Mouse (Mus musculus) stomach, postnatal 0 days (tissue): ENCODE results near the gene Nme1.

Experiments used
- CTCF ChIP-seq: IDR thresholded peaks from 2 replicates; pipeline ENCODE4 v1.5.1; 2016; ENCODE audit warnings: antibody characterized with exemption, low read depth, mild to moderate bottlenecking, moderate library complexity
- EP300 ChIP-seq: optimal IDR thresholded peaks from 2 replicates; pipeline ENCODE3; 2016; ENCODE audit warnings: antibody characterized with exemption

DNA sequence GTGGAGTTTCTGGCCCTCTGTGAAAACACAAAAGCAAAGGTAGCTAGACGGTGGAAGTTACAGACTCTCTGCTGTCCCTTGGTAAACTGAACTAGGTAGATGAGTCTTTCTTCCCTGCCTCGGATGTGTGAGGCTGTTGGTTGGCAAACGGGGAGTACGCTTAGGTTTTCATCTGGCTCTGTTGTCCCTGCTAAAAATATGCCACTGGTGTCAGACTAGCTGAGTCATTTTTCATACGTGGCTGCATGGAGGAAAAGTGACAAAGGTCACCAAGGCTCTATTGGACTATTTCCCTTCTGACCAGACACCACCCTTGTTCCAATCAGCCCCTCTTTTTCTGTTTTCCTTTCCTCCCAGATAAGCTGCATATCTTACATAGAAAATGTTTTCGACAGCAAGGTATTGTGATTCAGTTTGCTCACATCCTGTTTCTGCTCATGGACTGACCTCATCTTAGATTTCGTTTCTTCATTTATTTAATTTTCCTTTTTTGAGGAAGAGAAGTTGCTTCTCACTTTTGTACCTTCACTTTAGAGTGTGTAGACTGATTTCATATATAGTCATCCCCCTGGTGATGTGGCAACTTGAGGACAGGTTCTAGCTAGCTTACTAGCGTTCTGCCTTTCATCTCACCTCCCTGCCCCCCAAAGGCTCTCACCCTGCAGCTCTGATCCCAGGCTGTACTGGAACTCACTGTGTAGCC, 19.5 kb upstream of the Nme1 start:
- TF ChIP-seq CTCF (no peak), EP300 (no peak)
